In the genomic region with DNA sequence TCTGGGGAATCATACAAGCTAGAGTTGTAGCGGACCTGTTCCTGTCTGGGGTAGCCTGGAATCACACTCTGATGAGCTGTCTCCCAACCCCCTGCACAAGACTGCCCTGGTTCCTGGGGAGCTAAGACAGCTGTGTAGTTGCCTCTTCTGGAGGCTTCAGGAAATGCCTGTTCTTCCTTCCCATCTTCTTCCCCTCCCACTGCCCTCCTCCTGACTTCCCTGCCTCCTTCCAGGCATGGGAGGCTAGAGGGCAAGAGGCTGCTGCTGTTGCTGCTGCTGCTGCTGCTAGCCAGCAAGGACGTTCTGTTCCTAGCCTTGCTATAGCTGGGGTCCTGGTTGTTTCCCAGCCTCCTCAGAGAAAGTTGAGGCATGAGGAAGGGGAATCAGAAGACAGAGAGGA, we compare ENCODE assay signal across 10 mouse cellular contexts. TPM values are rescaled to one million over a fixed set of nuclear protein-coding genes. Genes with fewer than 3 reads are reported as not detected.
A peak's percentile ranks its signal among the peaks of the same experiment; 100 is the strongest.
DNase-seq lines count a peak whose midpoint lies in the region; ATAC-seq and TF ChIP-seq lines count a peak whose summit lies in the region.
"Had no signal": no experiment of that assay in that cellular context is flagged by ENCODE, and none has a peak within 500 bp of the region (broad histone marks: within the 10 kb centered on the region; RNA-seq: fewer than 3 reads in every experiment).

No protein-coding gene starts in this region.

- peak overlapping the region; percentile 77 for H3K27ac ChIP-seq in lung, embryonic 14.5 days (ENCODE audit: low read depth)
- peak overlapping the region; percentile 64 for H3K27ac ChIP-seq in limb, embryonic 12.5 days
- H3K27ac ChIP-seq: hindbrain, embryonic 12.5 days had no signal

- no peak for TF ChIP-seq CTCF in lung, embryonic 14.5 days (IDR thresholded peaks at IDR 0.05; ENCODE audit: low read depth)

- WGBS in lung, embryonic 14.5 days, result 40% methylated on average over 2 of the region's 2 CpGs
- WGBS in limb, embryonic 12.5 days, result 51% methylated on average over 2 of the region's 2 CpGs

- peaks cover 4% of the 10 kb centered on the region; the same call in 1 of the 2 replicates for H3K4me1 ChIP-seq in lung, embryonic 14.5 days (ENCODE audit: insufficient read depth)
- H3K4me1 ChIP-seq in limb, embryonic 12.5 days (replicated peaks), result peaks cover 24% of the 10 kb centered on the region
- H3K4me1 ChIP-seq: hindbrain, embryonic 12.5 days had no signal

- no peak for ATAC-seq in lung, embryonic 14.5 days (ENCODE audit: insufficient read depth)
- ATAC-seq in limb, embryonic 12.5 days (ENCODE audit: insufficient number of reproducible peaks, insufficient read depth, low FRiP score, low TSS enrichment, low read depth), result no peak
- ATAC-seq: liver, postnatal 0 days had no signal

- peak; percentile 33 for DNase-seq in lung, embryonic 14.5 days
- no peak for DNase-seq in lung, postnatal 14 days
- DNase-seq in kidney, adult 18-20 months, result peak; percentile 24
- DNase-seq in embryo, embryonic 10.5 days (ENCODE audit: low spot score), result no peak
- no peak for DNase-seq in left cerebral cortex, adult 9 months (ENCODE audit: low spot score in 2 of 2)
- no peak for DNase-seq in left cerebral cortex, adult 11 months (ENCODE audit: low spot score)
- DNase-seq: liver, postnatal 0 days had no signal

- H3K9me3 ChIP-seq in lung, embryonic 14.5 days (ENCODE audit: low read depth, low read length), result no peaks in the 10 kb centered on the region
- H3K9me3 ChIP-seq in limb, embryonic 12.5 days, result no peaks in the 10 kb centered on the region
- H3K9me3 ChIP-seq: hindbrain, embryonic 12.5 days had no signal

- no peak overlapping the region for H3K4me3 ChIP-seq in lung, embryonic 14.5 days (ENCODE audit: low read depth, low read length)
- H3K4me3 ChIP-seq in limb, embryonic 12.5 days (replicated peaks), result no peak overlapping the region
- H3K4me3 ChIP-seq: hindbrain, embryonic 12.5 days had no signal

- H3K9ac ChIP-seq in lung, embryonic 14.5 days, result no peak overlapping the region
- no peak overlapping the region for H3K9ac ChIP-seq in limb, embryonic 12.5 days (replicated peaks)
- H3K9ac ChIP-seq: hindbrain, embryonic 12.5 days; liver, postnatal 0 days had no signal

- H3K36me3 ChIP-seq in lung, embryonic 14.5 days (ENCODE audit: insufficient read depth), result no peaks in the 10 kb centered on the region
- no peaks in the 10 kb centered on the region for H3K36me3 ChIP-seq in limb, embryonic 12.5 days
- H3K36me3 ChIP-seq: hindbrain, embryonic 12.5 days had no signal

- no peak overlapping the region for H3K4me2 ChIP-seq in lung, embryonic 14.5 days
- H3K4me2 ChIP-seq in limb, embryonic 12.5 days, result no peak overlapping the region
- H3K4me2 ChIP-seq: hindbrain, embryonic 12.5 days had no signal

- no peaks in the 10 kb centered on the region for H3K27me3 ChIP-seq in lung, embryonic 14.5 days (ENCODE audit: insufficient read depth, low read length)
- peaks cover 34% of the 10 kb centered on the region for H3K27me3 ChIP-seq in limb, embryonic 12.5 days
- H3K27me3 ChIP-seq: hindbrain, embryonic 12.5 days had no signal

RNA-seq across cellular contexts. Expression of gene Bgn, which starts 3.1 kb away (rescaled TPM):
- polyA plus RNA-seq in lung, embryonic 14.5 days (2014; fragmentation: Nextera tagmentation; extraction: Ambion mirVana), result 192 and 196 TPM in 2 replicates
- polyA plus RNA-seq in limb, embryonic 12.5 days (2016; fragmentation: Nextera tagmentation; extraction: Ambion mirVana), result 16.7 and 23.4 TPM in 2 replicates

RNA-seq across cellular contexts. Expression of gene Haus7, which starts 21.5 kb away (rescaled TPM):
- polyA plus RNA-seq in lung, embryonic 14.5 days (2014; fragmentation: Nextera tagmentation; extraction: Ambion mirVana), result 68.8 and 76.3 TPM in 2 replicates
- polyA plus RNA-seq in limb, embryonic 12.5 days (2016; fragmentation: Nextera tagmentation; extraction: Ambion mirVana), result 83.9 and 87.7 TPM in 2 replicates

RNA-seq across cellular contexts. Expression of gene Atp2b3, which starts 22.6 kb away (rescaled TPM):
- polyA plus RNA-seq in lung, embryonic 14.5 days (2014; fragmentation: Nextera tagmentation; extraction: Ambion mirVana), result 0.05 TPM in 1 of 2 replicates, not detected in the other
- polyA plus RNA-seq in limb, embryonic 12.5 days (2016; fragmentation: Nextera tagmentation; extraction: Ambion mirVana), result 0.19 and 0.22 TPM in 2 replicates
- polyA plus RNA-seq: liver, postnatal 0 days had no signal

RNA-seq across cellular contexts. Expression of gene Trex2, which starts 45.2 kb away (rescaled TPM):
- polyA plus RNA-seq in lung, embryonic 14.5 days (2014; fragmentation: Nextera tagmentation; extraction: Ambion mirVana), result 0.18 TPM in 1 of 2 replicates, not detected in the other
- not detected in 2 replicates for polyA plus RNA-seq in limb, embryonic 12.5 days (2016; fragmentation: Nextera tagmentation; extraction: Ambion mirVana)
- polyA plus RNA-seq: frontal cortex, adult 2 months; hindbrain, embryonic 12.5 days; liver, postnatal 0 days had no signal

Comparison
In these comparisons a context has a peak if more than half of its experiments do, and no peak if none do; other contexts are left out.
1. DNase-seq: peak in lung, embryonic 14.5 days (single experiment) and kidney, adult 18-20 months (single experiment); none in lung, postnatal 14 days (single experiment), embryo, embryonic 10.5 days (single experiment), left cerebral cortex, adult 9 months (0 of 2) and left cerebral cortex, adult 11 months (single experiment).